Mouse (Mus musculus) erythroid progenitor cell, adult 5-6 weeks (primary cell): Measurements from ENCODE around the gene Lsamp. TPM values are rescaled to one million over a fixed set of nuclear protein-coding genes. Genes with fewer than 3 reads are reported as not detected.

Source experiments
- ATAC-seq: replicated peaks from 2 replicates; pipeline ENCODE4 v1.8.0; 2016; ENCODE audit warnings: moderate number of reproducible peaks, mild to moderate bottlenecking, moderate TSS enrichment, inconsistent platforms; ENCODE audit not compliant: poor library complexity, low FRiP score, severe bottlenecking
- total RNA-seq, 2 experiments: library from RNA; stranded (forward) in 1 of 2; stranded (reverse) in 1 of 2; fragments of 150-400 nt in 1 of 2; fragments of 186-747, 209-891 nt in 1 of 2; gene quantifications; 2 replicates each; pipeline versions ENCODE4 v1.2.3 to v1.2.4; 2015 to 2017; ENCODE audit warnings: low replicate concordance in 2 of 2

Gene Lsamp
- not detected in 2 replicates for total RNA-seq (2015; ENCODE audit: low replicate concordance)
- not detected in 2 replicates for total RNA-seq (2017; ENCODE audit: low replicate concordance)

- no peak for ATAC-seq
These were observed at the start of gene Lsamp for GRCm38 (mm10) chr16:39984205-39984634. Lsamp (plus strand) TSS chr16:39984361.

- ATAC-seq = no peak
These were observed 26.5 kb upstream of the Lsamp start for GRCm38 (mm10) chr16:39957686-39958085.

GRCm38 (mm10) chr16:39972712-39973111 lies 11.4 kb upstream of the Lsamp start:
- ATAC-seq = no peak

- ATAC-seq = no peak
These were observed 602 bp downstream of the Lsamp start for GRCm38 (mm10) chr16:39984635-39985291.

GRCm38 (mm10) chr16:39988466-39988865 lies 4.3 kb downstream of the Lsamp start:
- no peak for ATAC-seq

GRCm38 (mm10) chr16:39994821-39995220 lies 10.7 kb downstream of the Lsamp start:
- ATAC-seq = no peak

- ATAC-seq = no peak
These were observed 24.6 kb downstream of the Lsamp start for GRCm38 (mm10) chr16:40008800-40009199.

- ATAC-seq = no peak
These were observed 26.9 kb downstream of the Lsamp start for GRCm38 (mm10) chr16:40011106-40011505.

- ATAC-seq = no peak
These were observed 38.5 kb downstream of the Lsamp start for GRCm38 (mm10) chr16:40022611-40023010.

- ATAC-seq = no peak
These were observed 52.6 kb downstream of the Lsamp start for GRCm38 (mm10) chr16:40036719-40037118.

- ATAC-seq = no peak
These were observed 75.4 kb downstream of the Lsamp start for GRCm38 (mm10) chr16:40059546-40059945.

GRCm38 (mm10) chr16:40059968-40060367 lies 75.8 kb downstream of the Lsamp start:
- ATAC-seq = no peak

- no peak for ATAC-seq
These were observed 76.3 kb downstream of the Lsamp start for GRCm38 (mm10) chr16:40060491-40060890.

GRCm38 (mm10) chr16:40075556-40075955 lies 91.4 kb downstream of the Lsamp start:
- no peak for ATAC-seq

- ATAC-seq = no peak
These were observed 96.1 kb downstream of the Lsamp start for GRCm38 (mm10) chr16:40080224-40080623.

GRCm38 (mm10) chr16:40104329-40104728 lies 120.2 kb downstream of the Lsamp start:
- ATAC-seq = no peak

GRCm38 (mm10) chr16:40182918-40183317 lies 198.8 kb downstream of the Lsamp start:
- ATAC-seq = no peak

GRCm38 (mm10) chr16:40187987-40188590 lies 203.9 kb downstream of the Lsamp start:
- no peak for ATAC-seq

GRCm38 (mm10) chr16:40194401-40194800 lies 210.2 kb downstream of the Lsamp start:
- ATAC-seq = no peak

GRCm38 (mm10) chr16:40194839-40195238 lies 210.7 kb downstream of the Lsamp start:
- no peak for ATAC-seq

- no peak for ATAC-seq
These were observed 244.5 kb downstream of the Lsamp start for GRCm38 (mm10) chr16:40228627-40229026.
